Mouse (Mus musculus): Measurements from ENCODE around the gene Ppp1r11. TPM values are rescaled to one million over a fixed set of nuclear protein-coding genes. Genes with fewer than 3 reads are reported as not detected.

Gene Ppp1r11
- polyA plus RNA-seq, 1 experiment from 2014 or later, result 56.1 TPM

DNA sequence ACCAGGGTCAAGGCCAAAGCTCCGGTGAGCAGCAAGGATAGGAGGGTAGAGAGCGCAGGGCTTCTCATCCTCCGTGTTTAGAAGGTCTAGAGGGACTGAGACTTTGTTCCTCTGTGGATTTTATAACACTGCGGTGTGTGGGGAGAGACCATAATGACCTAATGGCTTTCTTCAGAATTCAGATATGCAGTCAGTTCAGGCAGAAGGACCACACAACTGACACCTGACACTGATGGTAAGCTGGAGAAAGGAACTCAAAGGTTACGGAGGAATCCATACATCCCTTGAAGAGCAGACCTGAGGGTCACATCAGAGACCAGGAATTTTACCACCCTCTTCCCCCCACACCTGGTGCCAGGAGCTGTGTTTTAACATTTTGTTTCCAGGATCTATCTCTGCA lies 37.9 kb upstream of the Ppp1r11 start, which contains the start of gene H2-M5:
H2-M5 (minus strand) TSS at position 101 of the 400 bp plus-strand sequence.
- POLR2A ChIA-PET, result no interaction called here
- TF ChIP-seq CTCF (IDR thresholded peaks at IDR 0.05), result no peak
- in situ Hi-C loops (cut with MboI; ENCODE audit: low pct_unique_long_range_greater_than_20kb), result no loop called here
- peaks cover 7% of the 10 kb centered on the region for H3K27me3 ChIP-seq
- no peak for DNase-seq (ENCODE audit: low read depth, low spot score)
- no peak for ATAC-seq
- CTCF ChIA-PET, result no interaction called here

DNA sequence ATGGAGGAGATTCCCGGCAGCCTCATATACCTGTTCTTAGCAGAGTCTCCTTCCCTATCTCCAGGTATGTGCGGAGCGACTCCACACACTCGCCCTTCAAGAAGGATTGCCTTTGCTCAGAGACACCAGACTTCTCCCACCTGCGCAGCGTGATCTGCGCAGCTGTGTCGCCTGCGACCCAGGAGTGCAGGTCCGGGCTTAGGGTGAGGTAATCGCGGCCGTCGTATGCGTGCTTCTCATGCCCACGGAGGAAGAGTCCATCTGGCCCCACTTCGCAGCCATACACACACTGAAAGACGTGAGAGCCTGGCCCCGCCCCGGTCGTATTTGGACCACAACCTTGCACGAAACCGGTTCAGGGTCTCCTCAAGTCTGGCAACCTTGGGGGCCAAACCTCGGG lies 36.9 kb upstream of the Ppp1r11 start:
- ATAC-seq (no peak), DNase-seq (ENCODE audit: low read depth, low spot score) (no peak)
- CTCF ChIA-PET, result no interaction called here
- H3K27me3 ChIP-seq, result peaks cover 7% of the 10 kb centered on the region
- in situ Hi-C loops (cut with MboI; ENCODE audit: low pct_unique_long_range_greater_than_20kb), result no loop called here
- POLR2A ChIA-PET, result no interaction called here
- no peak for TF ChIP-seq CTCF (IDR thresholded peaks at IDR 0.05)

DNA sequence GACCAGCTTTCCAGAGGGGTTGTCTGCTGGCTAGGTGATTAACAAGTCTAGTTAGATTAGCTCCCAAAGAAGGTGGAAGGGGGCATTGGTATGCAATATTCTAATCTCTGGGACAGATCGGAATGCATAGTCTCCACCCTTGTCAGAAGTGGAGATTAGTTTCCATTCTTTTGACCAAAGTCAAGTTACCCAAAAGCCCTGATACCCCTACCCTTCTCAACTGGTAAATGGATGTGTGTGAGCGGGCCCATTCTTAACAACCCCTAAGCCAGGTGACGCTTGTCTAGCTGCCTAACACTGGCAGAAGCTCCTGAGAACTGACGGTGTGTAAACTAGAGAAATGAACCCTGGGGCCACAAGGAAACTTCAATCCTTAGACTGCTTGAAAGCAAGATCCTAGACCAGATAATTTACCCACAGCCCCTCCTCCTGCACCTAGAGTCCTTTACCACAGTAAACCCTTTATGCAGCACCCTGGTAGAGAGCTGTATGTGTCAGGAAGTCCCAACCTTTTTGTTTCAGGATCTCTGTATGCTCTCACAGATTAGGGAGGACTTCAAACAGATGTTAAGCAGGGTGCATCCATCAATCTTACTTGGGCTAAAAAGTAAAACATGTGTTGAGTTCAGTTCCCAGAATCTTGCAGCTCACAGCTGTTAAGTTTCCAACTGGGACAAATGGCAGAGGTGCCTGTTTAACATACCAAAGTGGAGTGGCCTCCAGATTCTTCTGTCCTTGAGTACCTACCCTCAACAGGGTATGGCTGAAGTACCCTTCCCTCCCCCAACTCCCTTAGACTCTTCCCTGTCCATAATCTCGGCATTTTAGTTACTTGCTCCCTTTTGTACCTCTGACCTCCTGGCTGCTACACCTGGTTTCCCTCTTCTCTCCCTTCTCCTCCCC lies 31.0 kb upstream of the Ppp1r11 start:
- in situ Hi-C loops (cut with MboI; ENCODE audit: low pct_unique_long_range_greater_than_20kb), result no loop called here
- ChIA-PET CTCF (interaction anchor here (0.8 to 1.3 kb wide), 4 partner anchors 11 to 90 kb away, joined by 3 to 5 read pairs (median 4); no protein-coding TSS in a partner anchor), POLR2A (no interaction called here)
- ATAC-seq (no peak), DNase-seq (ENCODE audit: low read depth, low spot score) (no peak)
- TF ChIP-seq CTCF (IDR thresholded peaks at IDR 0.05), result no peak
- peaks cover 16% of the 10 kb centered on the region for H3K27me3 ChIP-seq

DNA sequence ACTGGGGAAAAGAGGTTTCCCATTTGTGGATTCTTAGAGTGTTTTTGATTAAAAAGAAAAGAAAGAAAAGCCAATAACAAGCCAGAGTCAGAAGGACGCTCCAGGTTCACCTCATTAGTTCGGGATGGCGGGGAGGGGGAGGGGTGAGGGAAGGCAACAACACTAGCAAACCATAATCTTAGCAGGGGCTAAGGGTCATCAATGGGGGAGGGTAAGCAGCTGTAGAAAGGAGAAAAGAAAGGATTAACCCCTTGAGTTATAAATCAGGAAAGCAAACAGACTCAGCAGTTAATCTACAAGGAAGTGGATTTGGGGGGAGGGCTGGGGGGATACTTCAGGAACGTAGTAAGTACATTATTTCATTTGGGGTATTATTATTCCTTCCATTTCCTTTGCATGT lies 30.3 kb upstream of the Ppp1r11 start:
- TF ChIP-seq CTCF (IDR thresholded peaks at IDR 0.05), result no peak
- ATAC-seq (no peak), DNase-seq (ENCODE audit: low read depth, low spot score) (no peak)
- CTCF ChIA-PET, result interaction anchor here (0.8 to 1.3 kb wide), 4 partner anchors 10 to 89 kb away, joined by 3 to 5 read pairs (median 4); no protein-coding TSS in a partner anchor
- in situ Hi-C loops (cut with MboI; ENCODE audit: low pct_unique_long_range_greater_than_20kb), result no loop called here
- peaks cover 16% of the 10 kb centered on the region for H3K27me3 ChIP-seq
- POLR2A ChIA-PET, result interaction anchor here (0.7 kb wide), 1 partner anchor 155 kb away, joined by 5 read pairs; no protein-coding TSS in a partner anchor

GRCm38 (mm10) chr17:36981221-36981813 lies 29.8 kb upstream of the Ppp1r11 start, which contains the start of gene 2410137M14Rik:
2410137M14Rik (minus strand) TSS chr17:36981237.
- DNase-seq (ENCODE audit: low read depth, low spot score), result no peak
- H3K27me3 ChIP-seq, result peaks cover 16% of the 10 kb centered on the region
- in situ Hi-C loops (cut with MboI; ENCODE audit: low pct_unique_long_range_greater_than_20kb), result no loop called here
- ChIA-PET POLR2A (interaction anchor here (0.7 kb wide), 1 partner anchor 155 kb away, joined by 5 read pairs; no protein-coding TSS in a partner anchor), CTCF (interaction anchor here (1.2 to 1.4 kb wide), 2 partner anchors 15 to 88 kb away, joined by 4 read pairs; no protein-coding TSS in a partner anchor)
- TF ChIP-seq CTCF (IDR thresholded peaks at IDR 0.05), result no peak
- ATAC-seq, result no peak

DNA sequence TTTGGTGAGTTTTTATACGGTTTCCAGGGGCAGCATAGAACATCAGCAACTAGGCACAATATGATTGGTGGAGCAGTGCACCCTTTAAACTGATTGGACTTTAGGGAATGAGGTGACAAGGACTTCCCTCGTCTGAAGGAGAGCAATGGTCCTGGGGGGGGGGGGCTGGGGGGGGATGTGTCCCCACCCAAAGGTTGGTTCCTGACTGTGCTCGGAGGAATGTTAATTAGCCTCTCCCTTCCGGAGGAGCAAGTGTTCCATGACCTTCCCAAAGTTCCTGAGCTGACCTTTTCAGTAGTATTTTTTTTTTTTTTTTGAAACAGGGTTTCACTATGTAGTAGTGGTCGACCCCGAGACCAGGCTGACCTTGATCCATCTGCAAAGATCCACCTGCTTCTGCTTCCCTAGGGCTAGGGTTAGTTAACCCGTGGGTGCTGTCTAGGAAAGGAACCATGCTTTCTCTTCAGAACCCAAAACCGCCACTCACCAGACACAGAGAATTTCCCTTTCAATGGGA lies 21.8 kb upstream of the Ppp1r11 start:
- POLR2A ChIA-PET, result interaction anchor here (0.7 kb wide), 1 partner anchor 29 kb away, joined by 4 read pairs; no protein-coding TSS in a partner anchor
- in situ Hi-C loops (cut with MboI; ENCODE audit: low pct_unique_long_range_greater_than_20kb), result no loop called here
- H3K27me3 ChIP-seq, result peaks cover 10% of the 10 kb centered on the region
- no peak for TF ChIP-seq CTCF (IDR thresholded peaks at IDR 0.05)
- CTCF ChIA-PET, result no interaction called here
- DNase-seq (ENCODE audit: low read depth, low spot score) (no peak), ATAC-seq (no peak)

- POLR2A ChIA-PET, result interaction anchor here (0.7 kb wide), 1 partner anchor 30 kb away, joined by 4 read pairs; no protein-coding TSS in a partner anchor
- DNase-seq (ENCODE audit: low read depth, low spot score) (no peak), ATAC-seq (no peak)
- in situ Hi-C loops (cut with MboI; ENCODE audit: low pct_unique_long_range_greater_than_20kb), result no loop called here
- no peak for TF ChIP-seq CTCF (IDR thresholded peaks at IDR 0.05)
- CTCF ChIA-PET, result no interaction called here
- peaks cover 7% of the 10 kb centered on the region for H3K27me3 ChIP-seq
These were observed 21.2 kb upstream of the Ppp1r11 start for GRCm38 (mm10) chr17:36972791-36973190.

- H3K27me3 ChIP-seq, result peaks cover 6% of the 10 kb centered on the region
- ATAC-seq (no peak), DNase-seq (ENCODE audit: low read depth, low spot score) (no peak)
- CTCF ChIA-PET, result interaction anchor here (0.8 to 1.2 kb wide), 2 partner anchors 11 to 57 kb away, joined by 3 to 4 read pairs; no protein-coding TSS in a partner anchor
- TF ChIP-seq CTCF (IDR thresholded peaks at IDR 0.05), result no peak
- in situ Hi-C loops (cut with MboI; ENCODE audit: low pct_unique_long_range_greater_than_20kb), result no loop called here
- POLR2A ChIA-PET, result no interaction called here
These were observed 19.8 kb upstream of the Ppp1r11 start for GRCm38 (mm10) chr17:36971172-36971850.

DNA sequence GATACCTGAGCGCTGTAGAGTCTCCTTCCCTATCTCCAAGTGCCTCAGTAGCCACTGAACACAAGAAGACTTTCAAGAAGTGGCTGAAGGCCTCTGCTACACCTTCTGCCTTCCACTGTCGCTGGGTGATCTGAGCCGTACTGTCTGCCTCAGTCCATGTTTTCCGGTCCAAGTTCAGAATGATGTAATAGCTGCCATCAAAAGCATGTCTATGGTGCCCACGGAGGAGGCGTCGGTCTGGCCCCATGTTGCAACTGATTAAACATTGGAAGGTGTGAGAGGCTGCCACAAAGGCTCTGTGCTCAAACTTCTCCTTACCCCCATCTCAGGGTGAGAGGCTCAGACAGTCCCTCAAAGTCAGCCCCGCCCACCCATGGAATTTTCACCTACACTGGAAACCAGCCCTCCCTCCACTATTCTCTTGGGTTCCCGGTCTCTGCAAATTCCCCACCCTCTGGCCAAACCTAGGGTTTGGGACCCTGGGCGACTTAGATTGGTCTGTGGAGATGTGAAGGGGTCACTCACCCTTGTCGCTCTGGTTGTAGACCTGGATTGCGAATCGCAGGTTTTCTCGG lies 18.9 kb upstream of the Ppp1r11 start:
- in situ Hi-C loops (cut with MboI; ENCODE audit: low pct_unique_long_range_greater_than_20kb), result no loop called here
- DNase-seq (ENCODE audit: low read depth, low spot score) (no peak), ATAC-seq (no peak)
- POLR2A ChIA-PET, result no interaction called here
- CTCF ChIA-PET, result no interaction called here
- TF ChIP-seq CTCF (IDR thresholded peaks at IDR 0.05), result no peak
- H3K27me3 ChIP-seq, result peaks cover 6% of the 10 kb centered on the region

GRCm38 (mm10) chr17:36966875-36967274 lies 15.3 kb upstream of the Ppp1r11 start:
- TF ChIP-seq CTCF (IDR thresholded peaks at IDR 0.05), result no peak

More at GRCm38 (mm10) chr17:36966875-36967274, 15.3 kb upstream of the Ppp1r11 start:
- in situ Hi-C loops (cut with MboI; ENCODE audit: low pct_unique_long_range_greater_than_20kb), result no loop called here
- no peaks in the 10 kb centered on the region for H3K27me3 ChIP-seq
- ChIA-PET POLR2A (no interaction called here), CTCF (interaction anchor here (1.6 kb wide), 1 partner anchor 30 kb away, joined by 6 read pairs; no protein-coding TSS in a partner anchor)
- ATAC-seq (no peak), DNase-seq (ENCODE audit: low read depth, low spot score) (no peak)
